Mouse (Mus musculus) liver, embryonic 14.5 days (tissue): ENCODE results near the gene Timm8b. TPM values are rescaled to one million over a fixed set of nuclear protein-coding genes. Genes with fewer than 3 reads are reported as not detected.

Experiments used
- ATAC-seq: fragments of 200-750 bp; cut with Nextera tagmentation; 2 replicates; pipeline ENCODE4 v1.8.0; 2017; ENCODE audit warnings: moderate number of reproducible peaks, mild to moderate bottlenecking, moderate library complexity; ENCODE audit not compliant: insufficient read depth
- DNase-seq, 3 experiments: peaks; one replicate each; pipeline ENCODE4 v3.0.0-alpha.2; 2012 to 2013; ENCODE audit warnings: low read depth in 3 of 3, low spot score in 3 of 3
- H3K27ac ChIP-seq: fragments of 300-500 bp; sonication (generic); 2 replicates; pipeline ENCODE4 v1.5.1; 2014; ENCODE audit warnings: moderate library complexity, mild to moderate bottlenecking, control low read depth, inconsistent platforms
- H3K27me3 ChIP-seq: fragments of 300-500 bp; sonication (generic); 2 replicates; pipeline ENCODE4 v1.6.1; 2014; ENCODE audit warnings: mild to moderate bottlenecking, low read length, moderate library complexity; ENCODE audit not compliant: control insufficient read depth, insufficient read depth
- H3K36me3 ChIP-seq: fragments of 300-500 bp; sonication (generic); replicated peaks from 2 replicates; pipeline ENCODE4 v1.6.1; 2014; ENCODE audit warnings: low read depth; ENCODE audit not compliant: control insufficient read depth, insufficient read depth
- H3K4me1 ChIP-seq, 2 experiments: fragments of 200-500 bp in 1 of 2; fragments of 300-500 bp in 1 of 2; sonication (generic) in 1 of 2; replicated peaks; 2 replicates each; pipeline ENCODE4 v1.6.1; 2012 to 2014; ENCODE audit warnings: antibody characterized with exemption in 1 of 2, inconsistent platforms in 1 of 2, low read length in 1 of 2; ENCODE audit not compliant: control insufficient read depth in 2 of 2, insufficient read depth in 2 of 2
- H3K4me2 ChIP-seq: fragments of 300-500 bp; sonication (generic); 2 replicates; pipeline ENCODE4 v1.6.1; 2014; ENCODE audit warnings: low read depth, mild to moderate bottlenecking, control low read depth, moderate library complexity
- H3K4me3 ChIP-seq, 2 experiments: fragments of 200-500 bp in 1 of 2; fragments of 300-500 bp in 1 of 2; sonication (generic) in 1 of 2; 2 replicates each; pipeline ENCODE4 v1.5.1; 2012 to 2014; ENCODE audit warnings: low read depth in 2 of 2, low read length in 2 of 2, mild to moderate bottlenecking in 2 of 2, control low read depth in 1 of 2, inconsistent platforms in 1 of 2, moderate library complexity in 1 of 2; ENCODE audit not compliant: insufficient read depth in 1 of 2
- H3K9ac ChIP-seq: fragments of 300-500 bp; sonication (generic); replicated peaks from 2 replicates; pipeline ENCODE4 v1.6.1; 2014; ENCODE audit warnings: mild to moderate bottlenecking, control low read depth, moderate library complexity
- H3K9me3 ChIP-seq: fragments of 300-500 bp; sonication (generic); 2 replicates; pipeline ENCODE4 v1.6.1; 2016; ENCODE audit warnings: low read length, mixed read lengths; ENCODE audit not compliant: control insufficient read depth
- CTCF ChIP-seq: IDR thresholded peaks from 2 replicates; pipeline ENCODE4 v1.5.1; 2016; ENCODE audit warnings: antibody characterized with exemption, low read depth, control low read depth
- EP300 ChIP-seq: IDR thresholded peaks from 2 replicates; pipeline ENCODE4 v1.6.1; 2016; ENCODE audit warnings: antibody characterized with exemption, low read depth
- WGBS: fragments of 180-500 bp; shearing (Covaris S2); extraction: QIAGEN DNeasy Blood & Tissue Kit; methylation state at CpG from one replicate; pipeline ENCODE4 v1.1.7; 2014; ENCODE audit not compliant: insufficient replicate concordance; 5-methylcytosine and 5-hydroxymethylcytosine counted together
- polyA plus RNA-seq, 2 experiments: library from polyadenylated mRNA; depleted of rRNA in 1 of 2; stranded (reverse) in 1 of 2; unstranded in 1 of 2; fragments of >200 nt; fragmentation: Nextera tagmentation in 1 of 2; extraction: Ambion mirVana in 1 of 2; gene quantifications; 2 replicates each; pipeline versions ENCODE4 v1.2.1 to v1.2.3; 2012 to 2014

Gene Timm8b
- polyA plus RNA-seq, 2 experiments = 153 to 263 TPM

GRCm38 (mm10) chr9:50561918-50562360, 41.8 kb upstream of the Timm8b start:
- DNase-seq (no peak), ATAC-seq (no peak)
- Histone ChIP-seq H3K4me1 (peaks cover 0 to 2% of the 10 kb centered on the region in 2 experiments; a peak in 1 of 4 replicates), H3K9ac (no peak overlapping the region), H3K9me3 (no peaks in the 10 kb centered on the region), H3K36me3 (no peaks in the 10 kb centered on the region), H3K27me3 (no peaks in the 10 kb centered on the region), H3K4me3 (no peak overlapping the region), H3K27ac (no peak overlapping the region), H3K4me2 (no peak overlapping the region)
- TF ChIP-seq EP300 = no peak
- no peak for TF ChIP-seq CTCF
- WGBS = 65% methylated on average over 2 of the region's 2 CpGs

- no peak overlapping the region for H3K4me2 ChIP-seq
- no peaks in the 10 kb centered on the region for H3K36me3 ChIP-seq
- DNase-seq (no peak), ATAC-seq (no peak)
- H3K9me3 ChIP-seq = no peaks in the 10 kb centered on the region
- WGBS = 69% methylated on average over 7 of the region's 7 CpGs
- H3K4me1 ChIP-seq = peaks cover 0 to 2% of the 10 kb centered on the region in 2 experiments; a peak in 1 of 4 replicates
- no peak overlapping the region for H3K4me3 ChIP-seq
- H3K27me3 ChIP-seq = no peaks in the 10 kb centered on the region
- no peak overlapping the region for H3K9ac ChIP-seq
- H3K27ac ChIP-seq = no peak overlapping the region
- TF ChIP-seq CTCF (no peak), EP300 (no peak)
Measured at GRCm38 (mm10) chr9:50565173-50565572, 38.5 kb upstream of the Timm8b start.

GRCm38 (mm10) chr9:50565940-50566339, 37.8 kb upstream of the Timm8b start:
- Histone ChIP-seq H3K4me1 (peaks cover 0 to 2% of the 10 kb centered on the region in 2 experiments; a peak in 1 of 4 replicates), H3K4me2 (no peak overlapping the region), H3K9me3 (no peaks in the 10 kb centered on the region), H3K36me3 (no peaks in the 10 kb centered on the region), H3K27ac (no peak overlapping the region), H3K4me3 (no peak overlapping the region), H3K9ac (no peak overlapping the region), H3K27me3 (no peaks in the 10 kb centered on the region)
- ATAC-seq = no peak
- TF ChIP-seq EP300 = no peak
- TF ChIP-seq CTCF = no peak
- DNase-seq = no peak
- WGBS = 27% methylated on average over 4 of the region's 4 CpGs

GRCm38 (mm10) chr9:50567372-50567771, 36.3 kb upstream of the Timm8b start:
- ATAC-seq (no peak), DNase-seq (no peak)
- H3K9ac ChIP-seq = no peak overlapping the region
- H3K36me3 ChIP-seq = no peaks in the 10 kb centered on the region
- no peak overlapping the region for H3K27ac ChIP-seq
- TF ChIP-seq CTCF = no peak
- TF ChIP-seq EP300 = no peak
- H3K4me1 ChIP-seq = peaks cover 0 to 2% of the 10 kb centered on the region in 2 experiments; a peak in 1 of 4 replicates
- H3K4me2 ChIP-seq = no peak overlapping the region
- no peaks in the 10 kb centered on the region for H3K27me3 ChIP-seq
- WGBS = 38% methylated on average over 4 of the region's 4 CpGs
- H3K4me3 ChIP-seq = no peak overlapping the region
- no peaks in the 10 kb centered on the region for H3K9me3 ChIP-seq

GRCm38 (mm10) chr9:50567881-50568280, 35.8 kb upstream of the Timm8b start:
- H3K9me3 ChIP-seq = no peaks in the 10 kb centered on the region
- ATAC-seq (no peak), DNase-seq (no peak)
- H3K9ac ChIP-seq = no peak overlapping the region
- H3K4me3 ChIP-seq = no peak overlapping the region
- no peaks in the 10 kb centered on the region for H3K27me3 ChIP-seq
- H3K4me2 ChIP-seq = no peak overlapping the region
- H3K36me3 ChIP-seq = no peaks in the 10 kb centered on the region
- TF ChIP-seq CTCF (no peak), EP300 (no peak)
- peaks cover 0 to 2% of the 10 kb centered on the region in 2 experiments; a peak in 1 of 4 replicates for H3K4me1 ChIP-seq
- no peak overlapping the region for H3K27ac ChIP-seq
- WGBS = 68% methylated on average over 2 of the region's 2 CpGs
